Comparison of ENCODE assay signal across 17 mouse cellular contexts in genomic region chrX:74108747-74109146, GRCm38 (mm10). TPM values are rescaled to one million over a fixed set of nuclear protein-coding genes. Genes with fewer than 3 reads are reported as not detected.
DNase-seq lines count a peak whose midpoint lies in the region.
"Had no signal": no experiment of that assay in that cellular context is flagged by ENCODE, and none has a peak within 500 bp of the region (broad histone marks: within the 10 kb centered on the region; RNA-seq: fewer than 3 reads in every experiment).

No protein-coding gene starts in this region.

- peak; percentile 9 for DNase-seq in gastrocnemius, adult 18-20 months (ENCODE audit: low spot score)
- no peak for DNase-seq in gastrocnemius, postnatal 10 days
- peak; percentile 16 to 17 for DNase-seq in heart, adult 9 months (ENCODE audit: low spot score in 2 of 2)
- DNase-seq in heart, postnatal 25 days (ENCODE audit: low spot score), result no peak
- DNase-seq in testis, postnatal 14 days (ENCODE audit: low spot score), result peak; percentile 6
- DNase-seq in testis, postnatal 10 days (ENCODE audit: low spot score), result no peak
- DNase-seq in thymus, postnatal 10 days (ENCODE audit: low spot score in 2 of 2), result no peak
- DNase-seq: adrenal gland, adult 8-10 months; adrenal gland, postnatal 36 days; B cell, adult 2 months; cerebellum, adult 11 months; cerebellum, adult 8-10 months; cerebellum, postnatal 36 days; forebrain, postnatal 0 days; kidney, adult 18-20 months had no signal

- intact Hi-C loops in heart, postnatal 25 days (cut with DNase I), result no loop called here

RNA-seq across cellular contexts. Expression of gene Opn1mw, which starts 18.5 kb away (rescaled TPM):
- not detected for total RNA-seq in gastrocnemius, adult 18-20 months (2021)
- total RNA-seq in gastrocnemius, postnatal 10 days (2021), result not detected
- not detected for total RNA-seq in heart, postnatal 25 days (2021)
- total RNA-seq: adrenal gland, adult 8-10 months; adrenal gland, postnatal 36 days; forebrain, postnatal 0 days; G1E had no signal

RNA-seq across cellular contexts. Expression of gene Mecp2, which starts 26.4 kb away (rescaled TPM):
- 10 to 100 TPM; 27.7 to 29.2 TPM for total RNA-seq in gastrocnemius, adult 18-20 months (2021)
- total RNA-seq in gastrocnemius, postnatal 10 days (2021), result 10 to 100 TPM; 32.5 to 38.9 TPM
- 10 to 100 TPM; 27.2 to 30.1 TPM for total RNA-seq in heart, postnatal 25 days (2021)

RNA-seq across cellular contexts. Expression of gene Tex28, which starts 58.9 kb away (rescaled TPM):
- not detected for total RNA-seq in gastrocnemius, adult 18-20 months (2021)
- not detected for total RNA-seq in gastrocnemius, postnatal 10 days (2021)
- total RNA-seq in heart, postnatal 25 days (2021), result not detected
- total RNA-seq: adrenal gland, adult 8-10 months; adrenal gland, postnatal 36 days; forebrain, postnatal 0 days; G1E; gastrocnemius, adult 8-10 months had no signal

Comparison
In these comparisons a context has a peak if more than half of its experiments do, and no peak if none do; other contexts are left out.
1. DNase-seq: peak in gastrocnemius, adult 18-20 months (single experiment), heart, adult 9 months (2 of 2) and testis, postnatal 14 days (single experiment); none in gastrocnemius, postnatal 10 days (single experiment), heart, postnatal 25 days (single experiment), testis, postnatal 10 days (single experiment) and thymus, postnatal 10 days (0 of 2).